Mouse (Mus musculus): Measurements from ENCODE around the gene Polr1a.

GRCm38 (mm10) chr6:72008213-72008655 is 99.4 kb downstream of the Polr1a start:
- TF ChIP-seq CTCF (IDR thresholded peaks at IDR 0.05; ENCODE audit: borderline replicate concordance, extremely low read depth, insufficient read depth, insufficient read length): no peak
- TF ChIP-seq POLR2A (IDR thresholded peaks at IDR 0.05; ENCODE audit: borderline replicate concordance, extremely low read depth, insufficient read depth, insufficient read length, poor library complexity, severe bottlenecking): no peak
